Mouse (Mus musculus): Measurements from ENCODE around the gene Cypt14. TPM values are rescaled to one million over a fixed set of nuclear protein-coding genes. Genes with fewer than 3 reads are reported as not detected.

Gene Cypt14
- polyA plus RNA-seq (2014; fragmentation: Illumina TruSeq; extraction: RNeasy Lipid Tissue Mini Kit (QIAGEN cat#74804)): not detected

DNA sequence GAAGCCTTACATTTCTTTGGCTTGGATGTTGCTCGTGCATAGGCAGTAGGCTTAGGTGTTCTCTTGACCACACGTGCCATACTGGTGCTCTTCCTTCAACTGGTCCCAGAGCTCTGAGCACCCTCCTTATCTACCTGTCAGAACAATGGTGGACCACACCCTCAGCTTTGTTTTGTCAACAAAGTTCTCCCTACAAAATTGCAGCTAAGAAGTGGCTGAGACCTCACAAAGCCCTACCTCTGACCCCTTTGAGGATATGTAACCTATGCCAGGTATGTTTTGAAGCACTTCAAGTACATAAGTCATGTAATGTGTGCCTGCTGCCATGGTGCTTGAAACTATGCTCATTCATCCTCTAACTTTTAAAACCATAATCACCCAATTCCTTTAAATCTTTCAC is at the start of gene Cypt14:
Cypt14 (minus strand) TSS at position 101 of the 400 bp plus-strand sequence.

